Mouse (Mus musculus): ENCODE results near the gene Eapp. TPM values are rescaled to one million over a fixed set of nuclear protein-coding genes. Genes with fewer than 3 reads are reported as not detected.

Eapp gene
- 111 TPM for polyA plus RNA-seq (2014; fragmentation: Illumina TruSeq; extraction: RNeasy Lipid Tissue Mini Kit (QIAGEN cat#74804); ENCODE audit: low replicate concordance)

GRCm38 (mm10) chr12:54695511-54696241 lies at the start of gene Eapp:
Gene Eapp, minus strand, starts transcription at chr12:54695897.

GRCm38 (mm10) chr12:54656396-54657171 lies 39.1 kb downstream of the Eapp start, which contains the start of gene Sptssa:
Gene Sptssa, minus strand, starts transcription at chr12:54656573.

Other genes starting within 250 kb of the Eapp start
- gene Sptssa, start 39.3 kb downstream of the Eapp start, polyA plus RNA-seq (2014; fragmentation: Illumina TruSeq; extraction: RNeasy Lipid Tissue Mini Kit (QIAGEN cat#74804); ENCODE audit: low replicate concordance): 988 TPM
- gene Snx6, start 99.8 kb upstream of the Eapp start, polyA plus RNA-seq (2014; fragmentation: Illumina TruSeq; extraction: RNeasy Lipid Tissue Mini Kit (QIAGEN cat#74804); ENCODE audit: low replicate concordance): 211 TPM
- 224 TPM for gene Cfl2, start 167.0 kb upstream of the Eapp start, polyA plus RNA-seq (2014; fragmentation: Illumina TruSeq; extraction: RNeasy Lipid Tissue Mini Kit (QIAGEN cat#74804); ENCODE audit: low replicate concordance)

Measured in small intestine, adult 10 weeks (tissue).